Comparison of ENCODE assay signal across 8 mouse cellular contexts in genomic region chr11:113709731-113710256, GRCm38 (mm10). TPM values are rescaled to one million over a fixed set of nuclear protein-coding genes. Genes with fewer than 3 reads are reported as not detected.
DNase-seq lines count a peak whose midpoint lies in the region; ATAC-seq and TF ChIP-seq lines count a peak whose summit lies in the region.

Gene Cpsf4l, minus strand, starts transcription at chr11:113710017.

- TF ChIP-seq CTCF in brain, embryonic 14.5 days (IDR thresholded peaks at IDR 0.05; ENCODE audit: borderline replicate concordance, extremely low read depth, insufficient read depth, insufficient read length): no peak

- no peak for TF ChIP-seq POLR2A in brain, embryonic 14.5 days (IDR thresholded peaks at IDR 0.05; ENCODE audit: borderline replicate concordance, extremely low read depth, insufficient read depth, insufficient read length, poor library complexity, severe bottlenecking)

- peaks cover 4% of the 10 kb centered on the region; the same call in 1 of the 2 replicates for H3K36me3 ChIP-seq in heart, embryonic 11.5 days (ENCODE audit: control insufficient read depth, insufficient read depth, low read length)
- H3K36me3 ChIP-seq in hindbrain, embryonic 16.5 days (ENCODE audit: control insufficient read depth, insufficient read depth, low read length): peaks cover 4% of the 10 kb centered on the region; the same call in 1 of the 2 replicates
- no peaks in the 10 kb centered on the region for H3K36me3 ChIP-seq in neural tube, embryonic 12.5 days

- ATAC-seq in heart, embryonic 11.5 days (replicated peaks; ENCODE audit: insufficient number of reproducible peaks, low FRiP score, low TSS enrichment): no peak
- ATAC-seq in hindbrain, embryonic 16.5 days: peak; percentile 49
- peak; percentile 78 for ATAC-seq in neural tube, embryonic 12.5 days (ENCODE audit: low FRiP score, low read depth)
- no peak for ATAC-seq in erythroblast, adult 5-6 weeks (replicated peaks; ENCODE audit: low FRiP score, poor library complexity, severe bottlenecking)

- H3K4me1 ChIP-seq in heart, embryonic 11.5 days (ENCODE audit: control insufficient read depth, insufficient read depth, low read length): peaks cover 18% of the 10 kb centered on the region
- peaks cover 14% of the 10 kb centered on the region for H3K4me1 ChIP-seq in hindbrain, embryonic 16.5 days (ENCODE audit: control insufficient read depth, insufficient read depth, low read depth, low read length)
- peaks cover 25% of the 10 kb centered on the region for H3K4me1 ChIP-seq in neural tube, embryonic 12.5 days

- H3K9ac ChIP-seq in heart, embryonic 11.5 days (ENCODE audit: low read depth, low read length): peak within 1 kb of the TSS; percentile 66
- H3K9ac ChIP-seq in hindbrain, embryonic 16.5 days (ENCODE audit: low read depth, low read length): peak within 1 kb of the TSS; percentile 44
- peak within 1 kb of the TSS; percentile 45 for H3K9ac ChIP-seq in neural tube, embryonic 12.5 days

- WGBS in heart, embryonic 11.5 days (ENCODE audit: insufficient replicate concordance): 10% methylated on average over 11 of the region's 11 CpGs
- WGBS in hindbrain, embryonic 16.5 days: 9% methylated on average over 11 of the region's 11 CpGs
- 2% methylated on average over 11 of the region's 11 CpGs for WGBS in neural tube, embryonic 12.5 days

- intact Hi-C loops in heart, postnatal 14 days (cut with DNase I): loop anchor here (10.0 kb wide), 1 partner anchor 925 kb away; no protein-coding TSS in a partner anchor

- no peak within 1 kb of the TSS for H3K4me3 ChIP-seq in heart, embryonic 11.5 days (ENCODE audit: low read depth, low read length)
- no peak within 1 kb of the TSS for H3K4me3 ChIP-seq in hindbrain, embryonic 16.5 days (ENCODE audit: low read length)
- no peak within 1 kb of the TSS for H3K4me3 ChIP-seq in neural tube, embryonic 12.5 days

- peak within 1 kb of the TSS; percentile 41; the same call in 1 of the 2 replicates for H3K27ac ChIP-seq in heart, embryonic 11.5 days (ENCODE audit: low read depth, low read length)
- H3K27ac ChIP-seq in hindbrain, embryonic 16.5 days (ENCODE audit: low read depth, low read length): peak within 1 kb of the TSS; percentile 72; the same call in 1 of the 2 replicates
- H3K27ac ChIP-seq in neural tube, embryonic 12.5 days: peak within 1 kb of the TSS; percentile 62; the same call in 1 of the 2 replicates

- no peak for DNase-seq in heart, postnatal 14 days
- DNase-seq in brain, embryonic 14.5 days (ENCODE audit: low read depth): peak; percentile 66
- DNase-seq in urinary bladder, postnatal 10 days (ENCODE audit: low spot score): no peak
- DNase-seq in gastrocnemius, adult 8-10 months (ENCODE audit: low spot score in 2 of 2): no peak

- no peaks in the 10 kb centered on the region for H3K9me3 ChIP-seq in heart, embryonic 11.5 days (replicated peaks; ENCODE audit: control insufficient read depth, low read length)
- no peaks in the 10 kb centered on the region for H3K9me3 ChIP-seq in hindbrain, embryonic 16.5 days (ENCODE audit: control insufficient read depth, low read length)
- no peaks in the 10 kb centered on the region for H3K9me3 ChIP-seq in neural tube, embryonic 12.5 days

- peak within 1 kb of the TSS; percentile 41 for H3K4me2 ChIP-seq in heart, embryonic 11.5 days
- H3K4me2 ChIP-seq in hindbrain, embryonic 16.5 days (ENCODE audit: low read length): no peak within 1 kb of the TSS
- peak within 1 kb of the TSS; percentile 27; the same call in 1 of the 2 replicates for H3K4me2 ChIP-seq in neural tube, embryonic 12.5 days (replicated peaks)

- H3K27me3 ChIP-seq in heart, embryonic 11.5 days (ENCODE audit: control insufficient read depth, insufficient read depth, low read length): peaks cover 11% of the 10 kb centered on the region
- H3K27me3 ChIP-seq in hindbrain, embryonic 16.5 days (replicated peaks; ENCODE audit: control insufficient read depth, insufficient read depth, low read length): peaks cover 2% of the 10 kb centered on the region; the same call in 1 of the 2 replicates
- peaks cover 10% of the 10 kb centered on the region for H3K27me3 ChIP-seq in neural tube, embryonic 12.5 days (replicated peaks)

RNA-seq across cellular contexts. Expression of gene Cpsf4l, which starts in this region (rescaled TPM):
- polyA plus RNA-seq in heart, embryonic 11.5 days (2014; fragmentation: Nextera tagmentation; extraction: Ambion mirVana): 0.23 and 0.30 TPM in 2 replicates
- under 1 TPM in 1 of 2 experiments, not detected in 1; 0.20 TPM for total RNA-seq in heart, postnatal 14 days (2021)
- polyA plus RNA-seq in brain, embryonic 14.5 days (2012; rRNA removed): 0.28 and 0.29 TPM in 2 replicates
- 0.19 and 0.26 TPM in 2 replicates for polyA plus RNA-seq in hindbrain, embryonic 16.5 days (2015; fragmentation: Nextera tagmentation; extraction: Ambion mirVana)
- polyA plus RNA-seq in neural tube, embryonic 12.5 days (2016; fragmentation: Nextera tagmentation; extraction: Ambion mirVana): 0.38 and 0.59 TPM in 2 replicates
- not detected for total RNA-seq in gastrocnemius, adult 8-10 months (2022)
- not detected in 2 replicates for total RNA-seq in erythroblast, adult 5-6 weeks (2015; ENCODE audit: low replicate concordance)
- total RNA-seq in erythroblast, adult 5-6 weeks (2017; ENCODE audit: low replicate concordance): not detected in 2 replicates

Comparison
In these comparisons a context has a peak if more than half of its experiments do, and no peak if none do; other contexts are left out.
1. Peak in DNase-seq in brain, embryonic 14.5 days; RNA of the gene not detected or under 1 TPM.
2. Peak in ATAC-seq, H3K27ac ChIP-seq and H3K9ac ChIP-seq in hindbrain, embryonic 16.5 days; RNA of the gene not detected or under 1 TPM.
3. Peak in ATAC-seq, H3K27ac ChIP-seq, H3K9ac ChIP-seq and H3K4me2 ChIP-seq in neural tube, embryonic 12.5 days; RNA of the gene not detected or under 1 TPM.